Mouse (Mus musculus): Measurements from ENCODE around the gene Gatm. TPM values are rescaled to one million over a fixed set of nuclear protein-coding genes. Genes with fewer than 3 reads are reported as not detected.

Gene Gatm
- polyA plus RNA-seq (2021; fragmentation: Nextera tagmentation) = 158 and 195 TPM in 2 replicates
- long read RNA-seq, experiment 1, transcript Gatm-201 (9 exons, 2,389 nt) = major isoform, 2,291 of 2,412 reads
- long read RNA-seq, experiment 1, partial matches to known transcripts = 45 of 2,412 reads
- long read RNA-seq, experiment 1, other reads (novel, unspliced or antisense) = 73 of 2,412 reads
- long read RNA-seq, experiment 2, transcript Gatm-201 (9 exons, 2,389 nt) = major isoform, 278 of 388 reads
- long read RNA-seq, experiment 2, partial matches to known transcripts = 19 of 388 reads
- long read RNA-seq, experiment 2, other reads (novel, unspliced or antisense) = 90 of 388 reads

GRCm38 (mm10) chr2:122610746-122611653 lies at the start of gene Gatm:
Gene Gatm, minus strand, starts transcription at chr2:122611303.

GRCm38 (mm10) chr2:122636686-122637085 lies 25.6 kb upstream of the Gatm start, which contains the start of gene AA467197:
Gene AA467197, plus strand, starts transcription at chr2:122636986.

Other genes starting within 250 kb of the Gatm start
- gene Shf, start 242.1 kb downstream of the Gatm start, polyA plus RNA-seq (2021; fragmentation: Nextera tagmentation) = 4.6 and 7.6 TPM in 2 replicates
- 0.09 TPM in 1 of 2 replicates, not detected in the other for gene Slc28a2, start 184.8 kb downstream of the Gatm start, polyA plus RNA-seq (2021; fragmentation: Nextera tagmentation)
- not detected in 2 replicates for gene Gm14085, start 126.4 kb downstream of the Gatm start, polyA plus RNA-seq (2021; fragmentation: Nextera tagmentation)
- 1.6 and 2.2 TPM in 2 replicates for gene AA467197, start 25.7 kb upstream of the Gatm start, polyA plus RNA-seq (2021; fragmentation: Nextera tagmentation)
- 5.6 and 7.5 TPM in 2 replicates for gene Slc30a4, start 91.4 kb upstream of the Gatm start, polyA plus RNA-seq (2021; fragmentation: Nextera tagmentation)
- gene Bloc1s6, start 127.2 kb upstream of the Gatm start, polyA plus RNA-seq (2021; fragmentation: Nextera tagmentation) = 43.6 and 59.0 TPM in 2 replicates
- gene Sqor, start 153.9 kb upstream of the Gatm start, polyA plus RNA-seq (2021; fragmentation: Nextera tagmentation) = 8.6 and 10.0 TPM in 2 replicates

All from left cerebral cortex, adult 6 months (tissue).